Mouse (Mus musculus) liver, embryonic 14.5 days (tissue): Measurements from ENCODE around the gene Tmem117.

Experiments
- CTCF ChIP-seq: IDR thresholded peaks from 2 replicates; pipeline ENCODE4 v1.5.1; 2016; ENCODE audit warnings: antibody characterized with exemption, low read depth, control low read depth
- EP300 ChIP-seq: IDR thresholded peaks from 2 replicates; pipeline ENCODE4 v1.6.1; 2016; ENCODE audit warnings: antibody characterized with exemption, low read depth

DNA sequence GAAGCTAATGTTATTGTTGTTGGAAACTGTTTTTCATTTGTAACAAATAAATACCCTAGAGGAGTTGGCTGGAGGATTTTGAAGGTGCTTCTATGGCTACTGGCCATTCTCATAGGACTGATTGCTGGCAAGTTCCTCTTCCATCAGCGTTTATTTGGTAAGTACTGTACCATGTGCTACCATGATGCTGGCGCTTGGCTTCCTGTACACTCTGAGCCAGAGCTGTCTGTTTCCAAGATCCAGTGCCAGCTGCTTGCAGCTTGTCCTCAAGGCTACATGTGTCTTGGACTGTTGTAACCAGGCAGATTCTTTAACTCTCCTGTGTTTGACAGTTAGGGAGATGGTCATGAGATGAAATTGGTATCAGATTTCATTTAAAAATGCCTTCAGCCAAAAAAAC lies 9.2 kb downstream of the Tmem117 start:
- TF ChIP-seq CTCF (no peak), EP300 (no peak)
